Mouse (Mus musculus): ENCODE data around the gene Trim61. TPM values are rescaled to one million over a fixed set of nuclear protein-coding genes. Genes with fewer than 3 reads are reported as not detected.

Gene Trim61
- polyA plus RNA-seq, 1 experiment from 2014 or later: not detected

DNA sequence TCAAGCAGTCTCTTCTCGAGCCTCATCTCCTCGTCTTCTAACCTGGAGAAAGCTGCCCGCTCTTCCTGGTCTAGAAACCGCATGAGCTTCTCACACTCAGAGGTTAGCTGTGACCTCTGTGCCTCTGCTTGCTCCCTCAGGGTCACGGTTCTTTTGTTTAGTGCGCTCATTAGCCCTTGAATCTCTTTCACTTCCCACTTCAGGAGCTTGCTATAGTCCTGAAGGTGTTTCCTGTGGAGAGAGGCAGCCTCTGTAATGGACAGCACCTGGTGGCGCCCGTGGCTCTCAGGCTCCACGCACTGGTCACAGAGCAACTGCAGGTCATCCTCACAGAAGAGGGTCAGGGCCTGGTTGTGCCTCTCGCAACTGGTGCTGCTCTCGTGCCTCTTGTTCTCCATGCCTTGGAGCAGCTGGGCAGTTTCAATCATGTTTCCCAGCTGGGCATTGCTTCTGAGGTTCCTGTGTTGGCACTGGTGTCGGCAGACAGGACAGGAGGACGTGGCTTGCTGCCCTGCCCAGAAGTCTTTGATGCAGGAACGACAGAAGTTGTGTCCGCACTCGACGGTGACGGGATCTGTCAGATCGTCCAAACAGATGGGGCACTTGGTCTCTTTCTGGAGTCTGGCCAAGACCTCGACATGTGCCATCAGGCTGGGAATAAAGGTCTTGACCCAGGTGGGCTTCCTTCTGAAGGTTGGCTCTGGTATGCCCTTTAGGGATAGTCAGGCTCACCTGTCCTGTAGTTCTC, 35.0 kb downstream of the Trim61 start:
- no peak overlapping the region for H3K4me3 ChIP-seq
- no peak overlapping the region for H3K9ac ChIP-seq
- H3K27me3 ChIP-seq: no peaks in the 10 kb centered on the region
- no peaks in the 10 kb centered on the region for H3K36me3 ChIP-seq
- no peaks in the 10 kb centered on the region for H3K9me3 ChIP-seq
- H3K27ac ChIP-seq (replicated peaks): no peak overlapping the region
- H3K4me1 ChIP-seq (replicated peaks): no peaks in the 10 kb centered on the region
- no peak for ATAC-seq (ENCODE audit: low FRiP score, low read depth)
- WGBS: 67% methylated on average over 20 of the region's 20 CpGs
- H3K4me2 ChIP-seq: no peak overlapping the region

Other genes with a start within 250 kb of the Trim61 start
- 38.1 and 40.5 TPM in 2 replicates for gene Klhl2, start 168.5 kb downstream of the Trim61 start, polyA plus RNA-seq (2015; fragmentation: Nextera tagmentation; extraction: Ambion mirVana)
- gene Tmem192, start 71.3 kb downstream of the Trim61 start, polyA plus RNA-seq (2015; fragmentation: Nextera tagmentation; extraction: Ambion mirVana): 27.3 and 33.8 TPM in 2 replicates
- 0.04 and 0.09 TPM in 2 replicates for gene Trim75, start 30.7 kb downstream of the Trim61 start, polyA plus RNA-seq (2015; fragmentation: Nextera tagmentation; extraction: Ambion mirVana)
- gene Trim60, start 61 bp upstream of the Trim61 start, polyA plus RNA-seq (2015; fragmentation: Nextera tagmentation; extraction: Ambion mirVana): not detected in 2 replicates
- gene Apela, start 18.8 kb upstream of the Trim61 start, polyA plus RNA-seq (2015; fragmentation: Nextera tagmentation; extraction: Ambion mirVana): 1.3 and 1.6 TPM in 2 replicates
- gene Gm10663, start 56.5 kb upstream of the Trim61 start, polyA plus RNA-seq (2015; fragmentation: Nextera tagmentation; extraction: Ambion mirVana): not detected in 2 replicates
- 0.09 TPM in 1 of 2 replicates, not detected in the other for gene BC030870, start 111.0 kb upstream of the Trim61 start, polyA plus RNA-seq (2015; fragmentation: Nextera tagmentation; extraction: Ambion mirVana)